Mouse (Mus musculus) layer of hippocampus, postnatal 10 days (tissue): ENCODE measurements around the gene Prdm15. TPM values are rescaled to one million over a fixed set of nuclear protein-coding genes. Genes with fewer than 3 reads are reported as not detected.
A peak's percentile ranks its signal among the peaks of the same experiment; 100 is the strongest.

Experiments used
- DNase-seq, 2 experiments: peaks; one replicate each; pipeline ENCODE4 v3.0.0; 2021; ENCODE audit warnings: low spot score in 2 of 2
- total RNA-seq, 2 experiments: library from RNA; stranded (reverse); gene quantifications; 2 replicates each; pipeline ENCODE4 v1.2.3; 2021

Gene Prdm15
- total RNA-seq, 2 experiments from 2014 or later: 16.6 to 21.0 TPM

GRCm38 (mm10) chr16:97823311-97824007 is 28.2 kb downstream of the Prdm15 start:
- DNase-seq: no peak

- DNase-seq: no peak
Measured at GRCm38 (mm10) chr16:97819532-97819931, 32.1 kb downstream of the Prdm15 start.

- DNase-seq: no peak
Measured at GRCm38 (mm10) chr16:97817414-97817813, 34.2 kb downstream of the Prdm15 start.

GRCm38 (mm10) chr16:97815269-97815668 is 36.4 kb downstream of the Prdm15 start:
- no peak for DNase-seq

- DNase-seq: no peak
Measured at GRCm38 (mm10) chr16:97814060-97814459, 37.6 kb downstream of the Prdm15 start.

- DNase-seq: no peak
Measured at GRCm38 (mm10) chr16:97808881-97809280, 42.8 kb downstream of the Prdm15 start.

GRCm38 (mm10) chr16:97805646-97806045 is 46.0 kb downstream of the Prdm15 start:
- no peak for DNase-seq

GRCm38 (mm10) chr16:97804680-97805547 is 46.7 kb downstream of the Prdm15 start:
- DNase-seq: peak; percentile 85 to 87

GRCm38 (mm10) chr16:97797950-97798869 is 53.4 kb downstream of the Prdm15 start:
- DNase-seq: no peak

- DNase-seq: no peak
Measured at GRCm38 (mm10) chr16:97797212-97797611, 54.4 kb downstream of the Prdm15 start.

GRCm38 (mm10) chr16:97794256-97794655 is 57.4 kb downstream of the Prdm15 start:
- no peak for DNase-seq

- DNase-seq: no peak
Measured at GRCm38 (mm10) chr16:97783057-97783456, 68.6 kb downstream of the Prdm15 start.

- peak; percentile 89 for DNase-seq
Measured at GRCm38 (mm10) chr16:97778353-97779025, 73.2 kb downstream of the Prdm15 start.

- DNase-seq: no peak
Measured at GRCm38 (mm10) chr16:97766501-97766900, 85.1 kb downstream of the Prdm15 start.

GRCm38 (mm10) chr16:97764626-97765025 is 87.0 kb downstream of the Prdm15 start:
- DNase-seq: no peak

- no peak for DNase-seq
Measured at GRCm38 (mm10) chr16:97763990-97764340, 87.7 kb downstream of the Prdm15 start.

GRCm38 (mm10) chr16:97763061-97763989 is 88.3 kb downstream of the Prdm15 start, which contains the start of gene Ripk4:
TSS of gene Ripk4 (minus strand) at chr16:97763787.
- DNase-seq: no peak

GRCm38 (mm10) chr16:97761782-97762181 is 89.9 kb downstream of the Prdm15 start:
- no peak for DNase-seq

- DNase-seq: no peak
Measured at GRCm38 (mm10) chr16:97759681-97760080, 92.0 kb downstream of the Prdm15 start.

GRCm38 (mm10) chr16:97758288-97758687 is 93.4 kb downstream of the Prdm15 start:
- DNase-seq: no peak
